Mouse (Mus musculus): ENCODE results near the gene Ascc2. TPM values are rescaled to one million over a fixed set of nuclear protein-coding genes. Genes with fewer than 3 reads are reported as not detected.
"Not testable (repeated sequence)": the region's sequence is repeated elsewhere in the genome, so short reads cannot be mapped to it uniquely, and the experiment has no call there.

Gene Ascc2
- polyA plus RNA-seq, 1 experiment from 2014 or later, result 33.3 TPM

- no peak overlapping the region for H3K4me3 ChIP-seq (replicated peaks)
- no peak overlapping the region for H3K4me2 ChIP-seq (replicated peaks)
- no peak overlapping the region for H3K9ac ChIP-seq
- no peak overlapping the region for H3K27ac ChIP-seq (replicated peaks)
- H3K36me3 ChIP-seq, result no peaks in the 10 kb centered on the region
- H3K9me3 ChIP-seq (replicated peaks), result no peaks in the 10 kb centered on the region
- WGBS, result 52% methylated on average over 2 of the region's 2 CpGs
- no peaks in the 10 kb centered on the region for H3K27me3 ChIP-seq
- no peak for ATAC-seq (ENCODE audit: insufficient number of reproducible peaks, low FRiP score, low TSS enrichment, low read depth)
- peaks cover 24% of the 10 kb centered on the region for H3K4me1 ChIP-seq
These were observed 4.1 kb upstream of the Ascc2 start for GRCm38 (mm10) chr11:4633420-4633819.

- H3K9ac ChIP-seq, result no peak overlapping the region
- WGBS, result 62% methylated on average over 5 of the region's 5 CpGs
- ATAC-seq (ENCODE audit: insufficient number of reproducible peaks, low FRiP score, low TSS enrichment, low read depth), result no peak
- H3K36me3 ChIP-seq, result no peaks in the 10 kb centered on the region
- H3K4me2 ChIP-seq (replicated peaks), result no peak overlapping the region
- no peaks in the 10 kb centered on the region for H3K27me3 ChIP-seq
- no peaks in the 10 kb centered on the region for H3K9me3 ChIP-seq (replicated peaks)
- H3K4me3 ChIP-seq (replicated peaks), result no peak overlapping the region
- H3K4me1 ChIP-seq, result peaks cover 28% of the 10 kb centered on the region
- no peak overlapping the region for H3K27ac ChIP-seq (replicated peaks)
These were observed 3.2 kb upstream of the Ascc2 start for GRCm38 (mm10) chr11:4634395-4634794.

- Histone ChIP-seq H3K4me1 (peaks cover 18% of the 10 kb centered on the region), H3K9ac (no peak overlapping the region), H3K27me3 (no peaks in the 10 kb centered on the region), H3K4me3 (replicated peaks) (peak overlapping the region; percentile 87), H3K9me3 (replicated peaks) (no peaks in the 10 kb centered on the region), H3K27ac (replicated peaks) (peak overlapping the region; percentile 87), H3K4me2 (replicated peaks) (peak overlapping the region; percentile 67), H3K36me3 (peaks cover 10% of the 10 kb centered on the region; the same call in 1 of the 2 replicates)
- 38% methylated on average over 5 of the region's 5 CpGs for WGBS
- peak; percentile 41; the same call in 1 of the 2 replicates for ATAC-seq (ENCODE audit: insufficient number of reproducible peaks, low FRiP score, low TSS enrichment, low read depth)
These were observed 685 bp upstream of the Ascc2 start for GRCm38 (mm10) chr11:4636782-4637342.

GRCm38 (mm10) chr11:4638261-4638660, 714 bp downstream of the Ascc2 start:
- WGBS, result 16% methylated on average over 7 of the region's 7 CpGs
- peak overlapping the region; percentile 87; the same call in 1 of the 2 replicates for H3K27ac ChIP-seq (replicated peaks)

GRCm38 (mm10) chr11:4641185-4641584, 3.6 kb downstream of the Ascc2 start:
- H3K36me3 ChIP-seq, result peaks cover 21% of the 10 kb centered on the region; the same call in 1 of the 2 replicates
- no peak overlapping the region for H3K4me2 ChIP-seq (replicated peaks)
- no peaks in the 10 kb centered on the region for H3K27me3 ChIP-seq
- H3K9ac ChIP-seq, result no peak overlapping the region
- no peak overlapping the region for H3K27ac ChIP-seq (replicated peaks)
- no peaks in the 10 kb centered on the region for H3K9me3 ChIP-seq (replicated peaks)
- H3K4me3 ChIP-seq (replicated peaks), result no peak overlapping the region
- ATAC-seq (ENCODE audit: insufficient number of reproducible peaks, low FRiP score, low TSS enrichment, low read depth), result no peak
- H3K4me1 ChIP-seq, result peaks cover 18% of the 10 kb centered on the region

More at GRCm38 (mm10) chr11:4638261-4638660, 714 bp downstream of the Ascc2 start:
- Histone ChIP-seq H3K9ac (peak overlapping the region; percentile 51), H3K4me1 (peaks cover 18% of the 10 kb centered on the region), H3K36me3 (peaks cover 15% of the 10 kb centered on the region; the same call in 1 of the 2 replicates), H3K4me2 (replicated peaks) (peak overlapping the region; percentile 67), H3K9me3 (replicated peaks) (no peaks in the 10 kb centered on the region), H3K27me3 (no peaks in the 10 kb centered on the region), H3K4me3 (replicated peaks) (peak overlapping the region; percentile 87)
- no peak for ATAC-seq (ENCODE audit: insufficient number of reproducible peaks, low FRiP score, low TSS enrichment, low read depth)

- H3K9me3 ChIP-seq (replicated peaks), result no peaks in the 10 kb centered on the region
- H3K9ac ChIP-seq, result no peak overlapping the region
- no peak overlapping the region for H3K4me3 ChIP-seq (replicated peaks)
- ATAC-seq (ENCODE audit: insufficient number of reproducible peaks, low FRiP score, low TSS enrichment, low read depth), result no peak
- H3K36me3 ChIP-seq, result peaks cover 44% of the 10 kb centered on the region
- H3K4me1 ChIP-seq, result peaks cover 2% of the 10 kb centered on the region; the same call in 1 of the 2 replicates
- H3K27me3 ChIP-seq, result no peaks in the 10 kb centered on the region
- H3K27ac ChIP-seq (replicated peaks), result no peak overlapping the region
- 67% methylated on average over 5 of the region's 5 CpGs for WGBS
- H3K4me2 ChIP-seq (replicated peaks), result no peak overlapping the region
These were observed 6.2 kb downstream of the Ascc2 start for GRCm38 (mm10) chr11:4643722-4644121.

- not testable (repeated sequence) for H3K27me3 ChIP-seq
These were observed 7.6 kb downstream of the Ascc2 start for GRCm38 (mm10) chr11:4645180-4645579.

GRCm38 (mm10) chr11:4646409-4646808, 8.9 kb downstream of the Ascc2 start:
- Histone ChIP-seq H3K27me3 (no peaks in the 10 kb centered on the region), H3K36me3 (peaks cover 56% of the 10 kb centered on the region), H3K9me3 (replicated peaks) (no peaks in the 10 kb centered on the region), H3K4me3 (replicated peaks) (no peak overlapping the region), H3K9ac (no peak overlapping the region), H3K4me2 (replicated peaks) (no peak overlapping the region), H3K27ac (replicated peaks) (no peak overlapping the region), H3K4me1 (no peaks in the 10 kb centered on the region)
- no peak for ATAC-seq (ENCODE audit: insufficient number of reproducible peaks, low FRiP score, low TSS enrichment, low read depth)
- 77% methylated on average over 9 of the region's 9 CpGs for WGBS

More at GRCm38 (mm10) chr11:4645180-4645579, 7.6 kb downstream of the Ascc2 start:
- WGBS, result 81% methylated on average over 6 of the region's 6 CpGs
- not testable (repeated sequence) for H3K4me3 ChIP-seq (replicated peaks); H3K9me3 ChIP-seq (replicated peaks); H3K9ac ChIP-seq; H3K4me2 ChIP-seq (replicated peaks); H3K27ac ChIP-seq (replicated peaks); ATAC-seq (ENCODE audit: insufficient number of reproducible peaks, low FRiP score, low TSS enrichment, low read depth); H3K4me1 ChIP-seq
- peaks cover 56% of the 10 kb centered on the region for H3K36me3 ChIP-seq

DNA sequence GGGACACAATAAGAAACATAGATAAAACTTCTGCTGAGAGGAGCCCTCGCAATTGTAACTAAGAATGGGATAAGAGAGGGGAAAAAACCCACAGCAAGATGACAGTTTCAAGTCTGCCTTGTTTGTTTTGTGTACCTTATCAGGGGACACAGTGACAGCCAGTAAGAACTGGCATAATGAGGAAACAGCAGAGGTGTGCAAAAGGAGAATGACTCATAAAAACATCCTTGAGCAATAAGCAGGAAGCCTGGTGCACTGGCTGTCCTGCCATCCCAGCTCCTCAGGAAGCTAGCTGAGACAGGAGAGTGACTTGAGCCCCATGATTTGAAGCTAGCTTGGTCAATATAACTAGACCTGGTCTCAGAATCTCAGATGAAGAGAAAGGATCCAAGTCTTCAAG, 22.3 kb downstream of the Ascc2 start:
- Histone ChIP-seq H3K9me3 (replicated peaks) (no peaks in the 10 kb centered on the region), H3K27me3 (no peaks in the 10 kb centered on the region), H3K27ac (replicated peaks) (no peak overlapping the region), H3K4me2 (replicated peaks) (no peak overlapping the region), H3K36me3 (peaks cover 39% of the 10 kb centered on the region), H3K9ac (no peak overlapping the region), H3K4me3 (replicated peaks) (no peak overlapping the region), H3K4me1 (no peaks in the 10 kb centered on the region)
- ATAC-seq (ENCODE audit: insufficient number of reproducible peaks, low FRiP score, low TSS enrichment, low read depth), result no peak
- 86% methylated on average over 1 of the region's 1 CpGs for WGBS

DNA sequence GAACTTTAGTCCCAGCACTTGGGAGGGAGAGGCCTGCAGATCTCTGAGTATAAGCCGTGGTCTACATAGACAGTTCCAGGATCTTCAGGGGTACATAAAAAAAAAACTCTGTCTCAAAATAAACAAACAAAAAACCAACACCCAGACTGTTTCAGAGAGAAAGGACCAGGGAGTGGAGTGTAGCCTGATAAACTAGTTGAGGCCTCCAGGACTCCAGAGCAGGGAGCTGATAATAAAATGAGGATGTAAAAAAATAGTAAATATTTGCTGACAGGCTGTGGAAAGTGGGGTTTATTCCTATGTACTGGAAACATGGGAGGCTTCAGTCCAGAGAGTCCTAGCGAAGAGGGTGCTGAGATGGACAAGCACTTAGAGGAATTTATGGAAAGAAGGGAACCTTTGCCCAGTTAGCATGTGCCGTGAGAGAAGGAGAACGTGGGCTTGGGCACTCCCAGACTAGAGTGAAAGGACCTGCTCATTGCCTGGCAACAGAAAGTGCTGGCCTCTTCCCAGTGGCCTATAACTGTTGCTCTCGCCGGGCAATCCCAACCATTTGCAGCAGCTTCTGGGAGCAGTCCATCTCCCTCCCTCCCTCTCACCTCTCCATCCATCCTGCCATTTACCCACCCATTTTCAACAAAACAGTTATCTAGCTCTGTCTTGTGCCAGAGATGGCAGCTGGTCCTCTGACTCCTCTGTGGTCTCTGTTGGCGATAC, 22.9 kb downstream of the Ascc2 start:
- ATAC-seq (ENCODE audit: insufficient number of reproducible peaks, low FRiP score, low TSS enrichment, low read depth), result no peak
- 90% methylated on average over 7 of the region's 7 CpGs for WGBS
- H3K36me3 ChIP-seq, result peaks cover 39% of the 10 kb centered on the region
- no peak overlapping the region for H3K27ac ChIP-seq (replicated peaks)
- H3K4me2 ChIP-seq (replicated peaks), result no peak overlapping the region
- no peak overlapping the region for H3K9ac ChIP-seq
- H3K9me3 ChIP-seq (replicated peaks), result no peaks in the 10 kb centered on the region
- H3K27me3 ChIP-seq, result no peaks in the 10 kb centered on the region
- no peak overlapping the region for H3K4me3 ChIP-seq (replicated peaks)
- H3K4me1 ChIP-seq, result no peaks in the 10 kb centered on the region

GRCm38 (mm10) chr11:4661324-4661723, 23.8 kb downstream of the Ascc2 start:
- Histone ChIP-seq H3K27me3 (no peaks in the 10 kb centered on the region), H3K4me3 (replicated peaks) (no peak overlapping the region), H3K36me3 (peaks cover 39% of the 10 kb centered on the region), H3K9ac (no peak overlapping the region), H3K27ac (replicated peaks) (0 out of 2 replicates have a peak overlapping the region, but pooled peaks have one; percentile 11), H3K9me3 (replicated peaks) (no peaks in the 10 kb centered on the region), H3K4me2 (replicated peaks) (no peak overlapping the region), H3K4me1 (no peaks in the 10 kb centered on the region)
- WGBS, result 66% methylated on average over 4 of the region's 4 CpGs
- no peak for ATAC-seq (ENCODE audit: insufficient number of reproducible peaks, low FRiP score, low TSS enrichment, low read depth)

Data from embryonic facial prominence, embryonic 15.5 days (tissue).